In the genomic region with DNA sequence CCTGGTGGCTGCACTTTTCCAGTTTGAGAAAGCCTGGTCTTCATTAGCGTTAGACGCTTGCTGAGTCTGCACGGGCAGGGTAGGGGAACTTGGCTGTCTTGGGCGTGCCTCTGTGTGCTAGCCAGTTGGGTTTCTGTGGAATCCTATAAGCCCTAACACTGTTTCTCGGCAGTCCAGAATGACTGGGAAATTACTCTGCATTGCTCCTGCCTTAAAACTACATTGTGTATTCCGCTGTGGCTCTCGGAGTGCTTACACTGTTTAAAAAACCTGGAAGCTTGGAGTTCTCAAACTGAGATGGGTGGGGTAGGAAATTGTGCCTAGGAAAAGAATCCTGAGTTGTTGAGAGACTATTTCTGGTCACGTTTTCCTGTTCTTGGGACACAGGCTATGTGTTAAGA, we compare ENCODE assay signal across 8 mouse cellular contexts.
A peak's percentile ranks its signal among the peaks of the same experiment; 100 is the strongest.
DNase-seq lines count a peak whose midpoint lies in the region; ATAC-seq and TF ChIP-seq lines count a peak whose summit lies in the region.

No protein-coding gene starts in this region.

- H3K4me3 ChIP-seq in bone marrow macrophage, adult 2 months (ENCODE audit: insufficient read depth, low read length), result no peak overlapping the region
- H3K4me3 ChIP-seq in heart, embryonic 13.5 days, result no peak overlapping the region
- no peak overlapping the region for H3K4me3 ChIP-seq in liver, embryonic 15.5 days (replicated peaks)
- no peak overlapping the region for H3K4me3 ChIP-seq in midbrain, embryonic 11.5 days (ENCODE audit: low read depth, low read length)

- H3K9ac ChIP-seq in heart, embryonic 13.5 days, result peak overlapping the region; percentile 33; the same call in 1 of the 2 replicates
- H3K9ac ChIP-seq in liver, embryonic 15.5 days, result no peak overlapping the region
- no peak overlapping the region for H3K9ac ChIP-seq in midbrain, embryonic 11.5 days (ENCODE audit: low read length)

- 0 out of 2 replicates have a peak overlapping the region, but pooled peaks have one; percentile 2 for H3K27ac ChIP-seq in bone marrow macrophage, adult 2 months (ENCODE audit: insufficient read depth, low read depth, low read length)
- H3K27ac ChIP-seq in heart, embryonic 13.5 days (replicated peaks), result peak overlapping the region; percentile 87
- peak overlapping the region; percentile 31 for H3K27ac ChIP-seq in liver, embryonic 15.5 days (replicated peaks)
- no peak overlapping the region for H3K27ac ChIP-seq in midbrain, embryonic 11.5 days (ENCODE audit: low read depth, low read length)

- 40% methylated on average over 8 of the region's 8 CpGs for WGBS in heart, embryonic 13.5 days
- 49% methylated on average over 8 of the region's 8 CpGs for WGBS in liver, embryonic 15.5 days (ENCODE audit: insufficient replicate concordance)
- 75% methylated on average over 8 of the region's 8 CpGs for WGBS in midbrain, embryonic 11.5 days

- no peaks in the 10 kb centered on the region for H3K27me3 ChIP-seq in heart, embryonic 13.5 days (replicated peaks)
- no peaks in the 10 kb centered on the region for H3K27me3 ChIP-seq in liver, embryonic 15.5 days
- no peaks in the 10 kb centered on the region for H3K27me3 ChIP-seq in midbrain, embryonic 11.5 days (ENCODE audit: control insufficient read depth, insufficient read depth, low read length)

- intact Hi-C loops in heart, postnatal 25 days (cut with DNase I), result loop anchor here (5.0 kb wide), 1 partner anchor 33 kb away; no protein-coding TSS in a partner anchor

- peak; percentile 90 for DNase-seq in heart, adult 11 months
- no peak for DNase-seq in heart, postnatal 25 days (ENCODE audit: low spot score)
- no peak for DNase-seq in thymus, postnatal 0 days (ENCODE audit: low spot score)
- no peak for DNase-seq in adrenal gland, adult (ENCODE audit: inconsistent age in 2 of 2, low spot score in 1 of 2)
- DNase-seq in midbrain, embryonic 11.5 days (ENCODE audit: low spot score, missing footprints), result no peak

- no peak for TF ChIP-seq CTCF in bone marrow macrophage, adult 2 months (IDR thresholded peaks at IDR 0.05; ENCODE audit: low read depth, low read length)

- no peak for TF ChIP-seq POLR2A in bone marrow macrophage, adult 2 months (IDR thresholded peaks at IDR 0.05; ENCODE audit: borderline replicate concordance, low read depth, low read length)

- no peaks in the 10 kb centered on the region for H3K9me3 ChIP-seq in heart, embryonic 13.5 days
- H3K9me3 ChIP-seq in liver, embryonic 15.5 days (replicated peaks), result no peaks in the 10 kb centered on the region
- no peaks in the 10 kb centered on the region for H3K9me3 ChIP-seq in midbrain, embryonic 11.5 days (ENCODE audit: control insufficient read depth, low read length)

- no peak for ATAC-seq in heart, embryonic 13.5 days (ENCODE audit: extremely low read depth, insufficient number of reproducible peaks, low FRiP score, low TSS enrichment)
- no peak for ATAC-seq in liver, embryonic 15.5 days (ENCODE audit: insufficient read depth)
- ATAC-seq in midbrain, embryonic 11.5 days (ENCODE audit: low FRiP score), result no peak

- peaks cover 30% of the 10 kb centered on the region for H3K4me1 ChIP-seq in bone marrow macrophage, adult 2 months (ENCODE audit: control insufficient read depth, insufficient read depth, low read length)
- H3K4me1 ChIP-seq in heart, embryonic 13.5 days, result peaks cover 46% of the 10 kb centered on the region
- H3K4me1 ChIP-seq in liver, embryonic 15.5 days (replicated peaks), result peaks cover 48% of the 10 kb centered on the region
- no peaks in the 10 kb centered on the region for H3K4me1 ChIP-seq in midbrain, embryonic 11.5 days (ENCODE audit: control insufficient read depth, insufficient read depth, low read length)

- H3K36me3 ChIP-seq in heart, embryonic 13.5 days, result peaks cover 23% of the 10 kb centered on the region
- peaks cover 93% of the 10 kb centered on the region for H3K36me3 ChIP-seq in liver, embryonic 15.5 days (replicated peaks)
- no peaks in the 10 kb centered on the region; the same call in 1 of the 2 replicates for H3K36me3 ChIP-seq in midbrain, embryonic 11.5 days (ENCODE audit: control insufficient read depth, insufficient read depth, low read length)

- peak overlapping the region; percentile 30 for H3K4me2 ChIP-seq in heart, embryonic 13.5 days
- no peak overlapping the region for H3K4me2 ChIP-seq in liver, embryonic 15.5 days
- no peak overlapping the region for H3K4me2 ChIP-seq in midbrain, embryonic 11.5 days
